Mouse (Mus musculus): ENCODE data around the gene Ss18l1.

- TF ChIP-seq CTCF (IDR thresholded peaks at IDR 0.05; ENCODE audit: low read depth, low read length) (no peak), GATA2 (IDR thresholded peaks at IDR 0.05; ENCODE audit: borderline replicate concordance, low read depth, low read length) (no peak)
Observed at GRCm38 (mm10) chr2:179998431-179998830, 43.9 kb upstream of the Ss18l1 start.
